Mouse (Mus musculus) hindbrain, embryonic 12.5 days (tissue): ENCODE data around the gene Gdpd3. TPM values are rescaled to one million over a fixed set of nuclear protein-coding genes. Genes with fewer than 3 reads are reported as not detected.

Experiments used
- ATAC-seq: fragments of 200-750 bp; cut with Nextera tagmentation; 2 replicates; pipeline ENCODE4 v1.8.0; 2017; ENCODE audit warnings: moderate TSS enrichment; ENCODE audit not compliant: low FRiP score
- H3K27ac ChIP-seq: fragments of 300-500 bp; sonication (generic); 2 replicates; pipeline ENCODE4 v1.5.1; 2016; ENCODE audit warnings: mild to moderate bottlenecking
- H3K27me3 ChIP-seq: fragments of 300-500 bp; sonication (generic); 2 replicates; pipeline ENCODE4 v1.6.1; 2016; ENCODE audit warnings: mild to moderate bottlenecking
- H3K36me3 ChIP-seq: fragments of 300-500 bp; sonication (generic); 2 replicates; pipeline ENCODE4 v1.6.1; 2016; ENCODE audit warnings: mild to moderate bottlenecking
- H3K4me1 ChIP-seq: fragments of 300-500 bp; sonication (generic); 2 replicates; pipeline ENCODE4 v1.6.1; 2016
- H3K4me2 ChIP-seq: fragments of 300-500 bp; sonication (generic); replicated peaks from 2 replicates; pipeline ENCODE4 v1.6.1; 2016; ENCODE audit warnings: mild to moderate bottlenecking
- H3K4me3 ChIP-seq: fragments of 300-500 bp; sonication (generic); 2 replicates; pipeline ENCODE4 v1.5.1; 2016; ENCODE audit warnings: mild to moderate bottlenecking
- H3K9ac ChIP-seq: fragments of 300-500 bp; sonication (generic); 2 replicates; pipeline ENCODE4 v1.6.1; 2016; ENCODE audit warnings: mild to moderate bottlenecking, moderate library complexity
- H3K9me3 ChIP-seq: fragments of 300-500 bp; sonication (generic); replicated peaks from 2 replicates; pipeline ENCODE4 v1.6.1; 2016; ENCODE audit warnings: mild to moderate bottlenecking
- WGBS: fragments of 180-500 bp; shearing (Covaris S2); methylation state at CpG from one replicate; pipeline ENCODE4 v1.1.7; 2016; 5-methylcytosine and 5-hydroxymethylcytosine counted together
- polyA plus RNA-seq: library from polyadenylated mRNA; unstranded; fragments of >200 nt; fragmentation: Nextera tagmentation; extraction: Ambion mirVana; gene quantifications from 2 replicates; pipeline ENCODE4 v1.2.1, GENCODE M21; 2016

Gdpd3 gene
- polyA plus RNA-seq, 1 experiment from 2014 or later = 1.4 TPM

DNA sequence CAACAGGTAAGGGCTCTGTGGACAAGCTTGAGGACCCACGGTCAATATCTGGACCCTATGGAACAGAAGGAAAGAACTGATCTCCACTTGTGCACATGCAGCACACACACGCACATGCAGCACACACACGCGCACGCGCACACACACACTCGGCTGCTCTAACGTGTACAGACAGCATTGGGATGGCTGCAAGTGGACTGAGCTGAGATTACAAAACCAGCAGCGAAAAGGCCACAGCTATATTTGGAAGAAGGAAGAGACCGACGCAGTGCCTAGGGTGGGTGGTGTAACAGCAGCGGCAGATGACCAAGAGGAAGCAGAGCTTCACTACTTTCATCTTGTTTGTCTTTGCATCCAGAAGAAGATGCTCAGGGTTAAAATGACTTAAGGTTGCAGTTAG is 20.1 kb upstream of the Gdpd3 start:
- H3K9ac ChIP-seq = no peak overlapping the region
- H3K27me3 ChIP-seq = no peaks in the 10 kb centered on the region
- no peak overlapping the region for H3K27ac ChIP-seq
- no peaks in the 10 kb centered on the region for H3K36me3 ChIP-seq
- no peaks in the 10 kb centered on the region for H3K9me3 ChIP-seq
- H3K4me3 ChIP-seq = no peak overlapping the region
- WGBS = 90% methylated on average over 12 of the region's 12 CpGs
- no peak overlapping the region for H3K4me2 ChIP-seq
- no peaks in the 10 kb centered on the region for H3K4me1 ChIP-seq
- ATAC-seq = no peak

- no peak for ATAC-seq
- 38% methylated on average over 6 of the region's 6 CpGs for WGBS
Measured at GRCm38 (mm10) chr7:126746798-126747197, 19.3 kb upstream of the Gdpd3 start.

GRCm38 (mm10) chr7:126748824-126749223 is 17.3 kb upstream of the Gdpd3 start:
- H3K9ac ChIP-seq = no peak overlapping the region
- 76% methylated on average over 7 of the region's 7 CpGs for WGBS
- no peaks in the 10 kb centered on the region for H3K4me1 ChIP-seq
- no peak for ATAC-seq
- H3K27me3 ChIP-seq = no peaks in the 10 kb centered on the region
- H3K9me3 ChIP-seq = no peaks in the 10 kb centered on the region
- H3K36me3 ChIP-seq = no peaks in the 10 kb centered on the region
- H3K4me3 ChIP-seq = no peak overlapping the region
- H3K27ac ChIP-seq = no peak overlapping the region
- no peak overlapping the region for H3K4me2 ChIP-seq

More at GRCm38 (mm10) chr7:126746798-126747197, 19.3 kb upstream of the Gdpd3 start:
- Histone ChIP-seq H3K9me3 (no peaks in the 10 kb centered on the region), H3K4me1 (no peaks in the 10 kb centered on the region), H3K27me3 (no peaks in the 10 kb centered on the region), H3K4me2 (no peak overlapping the region), H3K27ac (no peak overlapping the region), H3K36me3 (no peaks in the 10 kb centered on the region), H3K9ac (no peak overlapping the region), H3K4me3 (no peak overlapping the region)

- no peaks in the 10 kb centered on the region for H3K27me3 ChIP-seq
- H3K4me2 ChIP-seq = no peak overlapping the region
- WGBS = 96% methylated on average over 17 of the region's 17 CpGs
Measured at GRCm38 (mm10) chr7:126749582-126750343, 16.4 kb upstream of the Gdpd3 start.

DNA sequence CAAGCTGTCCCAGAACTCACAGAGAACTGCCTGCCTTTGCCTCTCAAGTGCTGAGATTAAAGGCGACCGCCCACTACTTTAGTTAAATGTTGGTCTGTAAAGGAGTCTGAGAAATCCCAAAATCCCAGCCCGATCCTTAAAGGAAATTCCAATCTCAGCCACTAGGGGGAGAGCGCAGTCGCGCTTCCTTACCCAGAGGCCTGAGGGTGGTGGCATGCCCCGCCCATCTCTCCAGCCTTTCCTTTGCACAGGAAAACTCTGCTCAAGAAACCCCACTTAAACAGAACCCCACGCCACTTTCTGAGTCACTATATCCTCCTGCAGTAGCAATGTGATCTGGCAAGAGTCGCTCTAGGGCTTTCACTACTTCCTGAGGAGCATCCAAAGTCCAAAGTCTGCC is 11.3 kb upstream of the Gdpd3 start:
- H3K4me2 ChIP-seq = peak overlapping the region; percentile 29
- no peak overlapping the region for H3K4me3 ChIP-seq
- peaks cover 10% of the 10 kb centered on the region; the same call in 1 of the 2 replicates for H3K4me1 ChIP-seq
- 1% methylated on average over 9 of the region's 9 CpGs for WGBS
- ATAC-seq = no peak
- H3K27ac ChIP-seq = no peak overlapping the region
- no peaks in the 10 kb centered on the region for H3K36me3 ChIP-seq
- no peaks in the 10 kb centered on the region for H3K27me3 ChIP-seq
- H3K9me3 ChIP-seq = no peaks in the 10 kb centered on the region
- H3K9ac ChIP-seq = no peak overlapping the region

More at GRCm38 (mm10) chr7:126749582-126750343, 16.4 kb upstream of the Gdpd3 start:
- no peaks in the 10 kb centered on the region for H3K9me3 ChIP-seq
- H3K9ac ChIP-seq = no peak overlapping the region
- no peaks in the 10 kb centered on the region for H3K36me3 ChIP-seq
- H3K4me1 ChIP-seq = peaks cover 4% of the 10 kb centered on the region; the same call in 1 of the 2 replicates
- no peak overlapping the region for H3K4me3 ChIP-seq
- no peak for ATAC-seq
- H3K27ac ChIP-seq = no peak overlapping the region

DNA sequence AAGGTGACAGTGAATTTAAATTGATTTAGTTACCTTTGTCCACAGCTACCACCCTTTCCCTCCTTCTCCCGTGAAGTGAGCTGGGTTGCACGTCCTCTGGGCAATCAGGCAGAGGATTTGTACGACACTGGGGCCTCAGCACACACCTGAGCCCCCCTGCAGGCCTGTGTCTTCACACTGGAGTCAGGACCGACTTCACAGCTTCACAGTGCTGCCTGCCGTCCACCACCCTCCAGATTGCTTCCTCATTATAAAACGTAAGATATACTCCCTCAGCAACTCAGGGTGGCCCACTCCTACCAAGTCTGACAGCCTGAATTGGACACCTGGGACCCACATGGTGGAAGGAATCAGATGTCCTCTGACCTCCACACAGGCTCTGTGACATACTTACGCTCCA is 7.6 kb upstream of the Gdpd3 start:
- Histone ChIP-seq H3K9ac (no peak overlapping the region), H3K4me2 (no peak overlapping the region), H3K4me1 (peaks cover 40% of the 10 kb centered on the region)

GRCm38 (mm10) chr7:126759050-126759671 is 7.0 kb upstream of the Gdpd3 start, which contains the start of gene Mapk3:
Mapk3 (plus strand) TSS chr7:126759601.
- 3% methylated on average over 24 of the region's 38 CpGs for WGBS
- Histone ChIP-seq H3K27me3 (no peaks in the 10 kb centered on the region), H3K27ac (peak within 1 kb of the TSS; percentile 89), H3K9ac (peak within 1 kb of the TSS; percentile 90), H3K4me2 (peak within 1 kb of the TSS; percentile 88), H3K36me3 (peaks cover 13% of the 10 kb centered on the region), H3K9me3 (no peaks in the 10 kb centered on the region), H3K4me3 (peak within 1 kb of the TSS; percentile 74), H3K4me1 (peaks cover 40% of the 10 kb centered on the region)
- peak; percentile 55 for ATAC-seq

More for the DNA sequence above, 7.6 kb upstream of the Gdpd3 start:
- no peak overlapping the region for H3K27ac ChIP-seq
- no peak overlapping the region for H3K4me3 ChIP-seq
- peak; percentile 5; the same call in 1 of the 2 replicates for ATAC-seq
- peaks cover 7% of the 10 kb centered on the region for H3K36me3 ChIP-seq
- no peaks in the 10 kb centered on the region for H3K27me3 ChIP-seq
- WGBS = 62% methylated on average over 7 of the region's 7 CpGs
- H3K9me3 ChIP-seq = no peaks in the 10 kb centered on the region

GRCm38 (mm10) chr7:126759672-126760390 is 6.3 kb upstream of the Gdpd3 start:
- peak overlapping the region; percentile 88 for H3K4me2 ChIP-seq
- H3K4me3 ChIP-seq = peak overlapping the region; percentile 74
- no peaks in the 10 kb centered on the region for H3K27me3 ChIP-seq
- ATAC-seq = peak; percentile 71
- peaks cover 20% of the 10 kb centered on the region for H3K36me3 ChIP-seq
- peak overlapping the region; percentile 89 for H3K27ac ChIP-seq
- H3K9me3 ChIP-seq = no peaks in the 10 kb centered on the region
- peaks cover 35% of the 10 kb centered on the region for H3K4me1 ChIP-seq
- H3K9ac ChIP-seq = peak overlapping the region; percentile 90
- 1% methylated on average over 24 of the region's 24 CpGs for WGBS

GRCm38 (mm10) chr7:126760391-126760802 is 5.7 kb upstream of the Gdpd3 start:
- H3K9me3 ChIP-seq = no peaks in the 10 kb centered on the region
- peaks cover 30% of the 10 kb centered on the region for H3K4me1 ChIP-seq
- ATAC-seq = peak; percentile 7; the same call in 1 of the 2 replicates
- H3K27ac ChIP-seq = peak overlapping the region; percentile 89
- H3K27me3 ChIP-seq = no peaks in the 10 kb centered on the region
- H3K36me3 ChIP-seq = peaks cover 26% of the 10 kb centered on the region
- 21% methylated on average over 3 of the region's 3 CpGs for WGBS
- H3K4me2 ChIP-seq = peak overlapping the region; percentile 88
- H3K9ac ChIP-seq = peak overlapping the region; percentile 90
- H3K4me3 ChIP-seq = peak overlapping the region; percentile 74

DNA sequence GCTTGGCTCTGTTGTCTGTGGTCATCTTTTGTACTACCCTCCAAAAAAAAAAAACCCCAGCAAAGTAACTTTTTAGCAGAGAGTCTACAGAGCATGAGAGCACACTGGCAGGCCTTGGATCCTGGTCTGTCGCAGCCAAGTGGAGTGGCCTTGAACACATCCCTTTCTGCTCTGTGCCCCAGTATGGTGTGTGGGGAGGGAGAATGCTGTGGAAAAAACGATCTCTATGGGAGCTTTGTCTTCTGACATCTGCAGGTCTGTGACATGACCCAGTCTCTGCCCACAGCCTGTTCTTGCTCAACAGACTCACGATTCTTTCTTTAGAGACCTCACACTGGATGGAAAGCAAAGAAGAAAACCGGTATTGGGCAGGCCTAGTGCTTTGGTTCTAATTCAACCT is 5.2 kb upstream of the Gdpd3 start:
- peak overlapping the region; percentile 89; the same call in 1 of the 2 replicates for H3K27ac ChIP-seq
- peaks cover 30% of the 10 kb centered on the region for H3K4me1 ChIP-seq
- 66% methylated on average over 4 of the region's 4 CpGs for WGBS
- peak overlapping the region; percentile 88 for H3K4me2 ChIP-seq
- ATAC-seq = no peak
- H3K27me3 ChIP-seq = no peaks in the 10 kb centered on the region
- H3K9me3 ChIP-seq = no peaks in the 10 kb centered on the region
- peak overlapping the region; percentile 90; the same call in 1 of the 2 replicates for H3K9ac ChIP-seq
- H3K4me3 ChIP-seq = peak overlapping the region; percentile 74; the same call in 1 of the 2 replicates
- H3K36me3 ChIP-seq = peaks cover 31% of the 10 kb centered on the region

DNA sequence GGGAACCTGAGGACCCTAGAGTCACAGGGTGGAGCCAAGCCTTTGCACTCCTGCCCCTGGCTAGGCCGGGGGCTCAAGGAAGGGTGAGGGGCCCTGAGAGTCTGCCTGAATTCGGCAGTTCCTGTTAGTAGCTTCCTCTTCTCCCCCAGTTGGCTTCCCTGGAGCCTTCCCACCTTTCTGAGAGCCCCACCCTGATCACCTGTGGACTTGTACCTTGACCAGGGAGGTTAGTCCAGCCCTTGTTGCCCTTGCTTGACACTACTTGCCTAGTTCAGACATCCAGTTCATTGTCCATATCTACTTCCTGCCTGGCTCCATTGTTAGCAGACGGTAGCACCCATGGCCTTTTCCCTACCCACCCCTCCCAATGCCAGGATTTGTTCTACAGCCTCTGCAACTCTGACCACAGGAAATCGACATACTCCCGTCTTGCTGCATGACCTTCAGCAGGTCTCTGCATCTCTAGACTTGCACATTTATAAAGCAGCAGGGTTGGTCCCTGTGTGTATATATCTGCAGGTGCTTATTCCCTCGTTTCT is 4.5 kb upstream of the Gdpd3 start:
- Histone ChIP-seq H3K4me2 (peak overlapping the region; percentile 88), H3K4me3 (no peak overlapping the region), H3K27me3 (no peaks in the 10 kb centered on the region), H3K4me1 (peaks cover 30% of the 10 kb centered on the region), H3K27ac (peak overlapping the region; percentile 1; the same call in 1 of the 2 replicates), H3K9ac (no peak overlapping the region), H3K36me3 (peaks cover 36% of the 10 kb centered on the region), H3K9me3 (no peaks in the 10 kb centered on the region)
- 80% methylated on average over 6 of the region's 6 CpGs for WGBS
- no peak for ATAC-seq
